Mouse (Mus musculus): ENCODE measurements at regions not wholly inside any gene's neighbourhood (a gene's known extent, or its start where the extent isn't known, plus 50 kb on each side); places are given as distances from the start of the nearest gene placed in this dataset.

- in situ Hi-C loops (cut with MboI; ENCODE audit: low pct_unique_long_range_greater_than_20kb in 1 of 2, low sequenced_read_pairs in 2 of 2, unreplicated experiment in 1 of 2): no loop called here
These were observed 388.9 kb upstream of the Intu start for GRCm38 (mm10) chr3:40142229-40142628.

GRCm38 (mm10) chr3:40158631-40159030, 372.5 kb upstream of the Intu start:
- in situ Hi-C loops (cut with MboI; ENCODE audit: low pct_unique_long_range_greater_than_20kb in 1 of 2, low sequenced_read_pairs in 2 of 2, unreplicated experiment in 1 of 2): no loop called here

- in situ Hi-C loops (cut with MboI; ENCODE audit: low pct_unique_long_range_greater_than_20kb in 1 of 2, low sequenced_read_pairs in 2 of 2, unreplicated experiment in 1 of 2): no loop called here
These were observed 371.4 kb upstream of the Intu start for GRCm38 (mm10) chr3:40159591-40160145.

- in situ Hi-C loops (cut with MboI; ENCODE audit: low pct_unique_long_range_greater_than_20kb in 1 of 2, low sequenced_read_pairs in 2 of 2, unreplicated experiment in 1 of 2): no loop called here
These were observed 366.9 kb upstream of the Intu start for GRCm38 (mm10) chr3:40164181-40164580.

- in situ Hi-C loops (cut with MboI; ENCODE audit: low pct_unique_long_range_greater_than_20kb in 1 of 2, low sequenced_read_pairs in 2 of 2, unreplicated experiment in 1 of 2): no loop called here
These were observed 363.0 kb upstream of the Intu start for GRCm38 (mm10) chr3:40167970-40168626.

- in situ Hi-C loops (cut with MboI; ENCODE audit: low pct_unique_long_range_greater_than_20kb in 1 of 2, low sequenced_read_pairs in 2 of 2, unreplicated experiment in 1 of 2): no loop called here
These were observed 361.5 kb upstream of the Intu start for GRCm38 (mm10) chr3:40169590-40169989.

GRCm38 (mm10) chr3:40179726-40180317, 351.3 kb upstream of the Intu start:
- in situ Hi-C loops (cut with MboI; ENCODE audit: low pct_unique_long_range_greater_than_20kb in 1 of 2, low sequenced_read_pairs in 2 of 2, unreplicated experiment in 1 of 2): no loop called here

- in situ Hi-C loops (cut with MboI; ENCODE audit: low pct_unique_long_range_greater_than_20kb in 1 of 2, low sequenced_read_pairs in 2 of 2, unreplicated experiment in 1 of 2): no loop called here
These were observed 345.3 kb upstream of the Intu start for GRCm38 (mm10) chr3:40185597-40186320.

GRCm38 (mm10) chr3:40189529-40189928, 341.6 kb upstream of the Intu start:
- in situ Hi-C loops (cut with MboI; ENCODE audit: low pct_unique_long_range_greater_than_20kb in 1 of 2, low sequenced_read_pairs in 2 of 2, unreplicated experiment in 1 of 2): no loop called here

GRCm38 (mm10) chr3:40190024-40190423, 341.1 kb upstream of the Intu start:
- in situ Hi-C loops (cut with MboI; ENCODE audit: low pct_unique_long_range_greater_than_20kb in 1 of 2, low sequenced_read_pairs in 2 of 2, unreplicated experiment in 1 of 2): no loop called here

- in situ Hi-C loops (cut with MboI; ENCODE audit: low pct_unique_long_range_greater_than_20kb in 1 of 2, low sequenced_read_pairs in 2 of 2, unreplicated experiment in 1 of 2): no loop called here
These were observed 330.9 kb upstream of the Intu start for GRCm38 (mm10) chr3:40200174-40200573.

- in situ Hi-C loops (cut with MboI; ENCODE audit: low pct_unique_long_range_greater_than_20kb in 1 of 2, low sequenced_read_pairs in 2 of 2, unreplicated experiment in 1 of 2): no loop called here
These were observed 324.8 kb upstream of the Intu start for GRCm38 (mm10) chr3:40206326-40206725.

- in situ Hi-C loops (cut with MboI; ENCODE audit: low pct_unique_long_range_greater_than_20kb in 1 of 2, low sequenced_read_pairs in 2 of 2, unreplicated experiment in 1 of 2): no loop called here
These were observed 319.3 kb upstream of the Intu start for GRCm38 (mm10) chr3:40211793-40212192.

- in situ Hi-C loops (cut with MboI; ENCODE audit: low pct_unique_long_range_greater_than_20kb in 1 of 2, low sequenced_read_pairs in 2 of 2, unreplicated experiment in 1 of 2): no loop called here
These were observed 304.3 kb upstream of the Intu start for GRCm38 (mm10) chr3:40226772-40227171.

GRCm38 (mm10) chr3:40243499-40244101, 287.5 kb upstream of the Intu start:
- in situ Hi-C loops (cut with MboI; ENCODE audit: low pct_unique_long_range_greater_than_20kb in 1 of 2, low sequenced_read_pairs in 2 of 2, unreplicated experiment in 1 of 2): no loop called here

GRCm38 (mm10) chr3:40254376-40254775, 276.7 kb upstream of the Intu start:
- in situ Hi-C loops (cut with MboI; ENCODE audit: low pct_unique_long_range_greater_than_20kb in 1 of 2, low sequenced_read_pairs in 2 of 2, unreplicated experiment in 1 of 2): no loop called here

- in situ Hi-C loops (cut with MboI; ENCODE audit: low pct_unique_long_range_greater_than_20kb in 1 of 2, low sequenced_read_pairs in 2 of 2, unreplicated experiment in 1 of 2): no loop called here
These were observed 268.6 kb upstream of the Intu start for GRCm38 (mm10) chr3:40262536-40262935.

- in situ Hi-C loops (cut with MboI; ENCODE audit: low pct_unique_long_range_greater_than_20kb in 1 of 2, low sequenced_read_pairs in 2 of 2, unreplicated experiment in 1 of 2): no loop called here
These were observed 263.6 kb upstream of the Intu start for GRCm38 (mm10) chr3:40267514-40267913.

- in situ Hi-C loops (cut with MboI; ENCODE audit: low pct_unique_long_range_greater_than_20kb in 1 of 2, low sequenced_read_pairs in 2 of 2, unreplicated experiment in 1 of 2): no loop called here
These were observed 248.2 kb upstream of the Intu start for GRCm38 (mm10) chr3:40282926-40283325.
